ENCODE assay signal across 10 mouse cellular contexts in the genomic region with DNA sequence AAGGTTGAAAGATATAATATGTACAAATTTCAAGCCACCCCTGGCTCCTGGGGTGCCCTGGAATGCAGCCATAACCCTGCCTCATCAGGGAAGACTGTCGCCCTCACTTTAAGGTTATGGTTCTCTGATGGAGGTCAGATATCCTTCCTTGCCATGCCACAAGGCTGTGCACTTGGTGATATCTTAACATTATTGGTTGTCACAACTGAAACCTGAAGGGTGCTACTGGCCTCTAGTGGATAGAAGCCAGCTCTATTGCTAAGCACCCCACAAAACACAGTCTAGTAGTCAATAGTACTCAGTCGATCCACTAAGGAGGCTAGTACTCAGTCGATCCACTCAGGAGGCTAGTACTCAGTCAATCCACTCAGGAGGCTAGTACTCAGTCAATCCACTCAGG.
A peak's percentile ranks its signal among the peaks of the same experiment; 100 is the strongest.
DNase-seq lines count a peak whose midpoint lies in the region; ATAC-seq lines count a peak whose summit lies in the region.
"Had no signal": no experiment of that assay in that cellular context is flagged by ENCODE, and none has a peak within 500 bp of the region (broad histone marks: within the 10 kb centered on the region; RNA-seq: fewer than 3 reads in every experiment).

No protein-coding gene starts in this region.

- H3K27me3 ChIP-seq in midbrain, embryonic 16.5 days (ENCODE audit: control insufficient read depth, insufficient read depth, low read depth, low read length): no peaks in the 10 kb centered on the region
- no peaks in the 10 kb centered on the region for H3K27me3 ChIP-seq in midbrain, embryonic 13.5 days
- H3K27me3 ChIP-seq: heart, embryonic 13.5 days; neural tube, embryonic 13.5 days had no signal

- H3K9me3 ChIP-seq in midbrain, embryonic 16.5 days (replicated peaks; ENCODE audit: control insufficient read depth, low read length, poor library complexity, severe bottlenecking): no peaks in the 10 kb centered on the region
- 0 out of 2 replicates have a peak, but pooled peaks cover 3% of the 10 kb centered on the region for H3K9me3 ChIP-seq in midbrain, embryonic 13.5 days
- H3K9me3 ChIP-seq: neural tube, embryonic 13.5 days had no signal

- peaks cover 5% of the 10 kb centered on the region for H3K4me1 ChIP-seq in midbrain, embryonic 16.5 days (ENCODE audit: control insufficient read depth, insufficient read depth, low read length)
- H3K4me1 ChIP-seq in midbrain, embryonic 13.5 days (replicated peaks): peaks cover 5% of the 10 kb centered on the region; the same call in 1 of the 2 replicates
- H3K4me1 ChIP-seq: heart, embryonic 13.5 days; neural tube, embryonic 13.5 days had no signal

- peak; percentile 16 for DNase-seq in cerebellum, adult 8-10 months
- DNase-seq in cerebellum, postnatal 4 days (ENCODE audit: low spot score in 2 of 2): no peak
- DNase-seq in kidney, adult 9 months: peak; percentile 7
- no peak for DNase-seq in kidney, postnatal 36 days

- H3K4me2 ChIP-seq in midbrain, embryonic 16.5 days (ENCODE audit: low read length): no peak overlapping the region
- H3K4me2 ChIP-seq in midbrain, embryonic 13.5 days (replicated peaks): no peak overlapping the region
- H3K4me2 ChIP-seq: heart, embryonic 13.5 days; neural tube, embryonic 13.5 days had no signal

- H3K27ac ChIP-seq in midbrain, embryonic 16.5 days (ENCODE audit: low read length): no peak overlapping the region
- no peak overlapping the region for H3K27ac ChIP-seq in midbrain, embryonic 13.5 days
- H3K27ac ChIP-seq: heart, embryonic 13.5 days; neural tube, embryonic 13.5 days had no signal

- WGBS in midbrain, embryonic 16.5 days: 74% methylated on average over 3 of the region's 3 CpGs
- 83% methylated on average over 3 of the region's 3 CpGs for WGBS in midbrain, embryonic 13.5 days

- no peak overlapping the region for H3K9ac ChIP-seq in midbrain, embryonic 16.5 days (ENCODE audit: low read depth, low read length)
- H3K9ac ChIP-seq in midbrain, embryonic 13.5 days (replicated peaks): no peak overlapping the region
- H3K9ac ChIP-seq: heart, embryonic 13.5 days; neural tube, embryonic 13.5 days had no signal

- no peak overlapping the region for H3K4me3 ChIP-seq in midbrain, embryonic 16.5 days (ENCODE audit: low read depth, low read length)
- no peak overlapping the region for H3K4me3 ChIP-seq in midbrain, embryonic 13.5 days (replicated peaks)
- H3K4me3 ChIP-seq: heart, embryonic 13.5 days; neural tube, embryonic 13.5 days had no signal

- H3K36me3 ChIP-seq in midbrain, embryonic 16.5 days (ENCODE audit: control insufficient read depth, insufficient read depth, low read length): no peaks in the 10 kb centered on the region
- no peaks in the 10 kb centered on the region for H3K36me3 ChIP-seq in midbrain, embryonic 13.5 days
- H3K36me3 ChIP-seq: heart, embryonic 13.5 days; neural tube, embryonic 13.5 days had no signal

- peak; percentile 43; the same call in 1 of the 2 replicates for ATAC-seq in midbrain, embryonic 16.5 days
- no peak for ATAC-seq in midbrain, embryonic 13.5 days
- ATAC-seq in megakaryocyte, adult 5-6 weeks (ENCODE audit: poor library complexity, severe bottlenecking): no peak
- no peak for ATAC-seq in erythroid progenitor cell, adult 5-6 weeks (replicated peaks; ENCODE audit: low FRiP score, poor library complexity, severe bottlenecking)

Comparison
In these comparisons a context has a peak if more than half of its experiments do, and no peak if none do; other contexts are left out.
1. DNase-seq: peak in cerebellum, adult 8-10 months (single experiment) and kidney, adult 9 months (single experiment); none in cerebellum, postnatal 4 days (0 of 2) and kidney, postnatal 36 days (0 of 2).